Mouse (Mus musculus): Measurements from ENCODE around the gene Hnrnpc. TPM values are rescaled to one million over a fixed set of nuclear protein-coding genes. Genes with fewer than 3 reads are reported as not detected.

Gene Hnrnpc
- 659 and 687 TPM in 2 replicates for polyA plus RNA-seq (2015; fragmentation: Nextera tagmentation; extraction: Ambion mirVana)

DNA sequence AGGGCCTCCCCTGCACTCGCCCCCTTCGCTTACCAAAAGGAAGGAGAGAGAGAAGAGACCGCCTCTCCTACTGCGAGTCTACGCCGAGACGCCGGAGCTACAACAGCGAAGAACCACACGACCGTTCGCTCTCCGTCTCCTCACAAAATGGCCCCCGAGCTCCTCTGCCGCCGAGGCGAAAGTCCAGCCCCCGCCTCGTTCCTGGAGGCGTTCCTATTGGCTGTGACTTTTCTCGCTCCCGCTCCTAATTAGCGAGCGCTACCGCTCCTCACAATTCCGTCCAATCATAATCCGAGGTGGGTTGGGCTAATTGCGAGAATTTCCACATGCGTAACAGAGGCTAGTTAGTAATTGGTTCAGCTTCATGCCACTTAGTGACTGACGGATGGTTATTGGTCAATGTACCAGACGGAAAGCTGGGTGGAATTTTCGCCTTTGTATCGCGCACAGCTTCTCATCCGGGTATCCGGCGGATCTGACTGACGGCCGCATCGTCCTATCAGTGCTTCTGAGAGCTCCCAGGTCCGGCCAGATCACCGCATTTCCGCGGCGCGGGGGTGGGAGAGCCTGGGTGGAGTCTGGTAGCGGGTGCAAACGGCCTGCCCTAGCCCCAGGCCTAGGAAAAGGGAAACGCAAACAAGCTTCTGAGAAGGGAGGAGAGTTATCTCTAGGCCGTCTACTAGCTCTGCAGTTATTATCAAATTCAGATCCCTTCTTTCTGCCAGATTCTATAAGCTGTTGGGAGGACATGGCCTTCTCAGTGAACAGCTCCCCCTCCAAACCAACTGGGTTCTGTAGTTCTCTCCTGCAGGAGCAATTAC lies at the start of gene Hnrnpc:
TSS of gene Hnrnpc (minus strand) at position 173 of the 821 bp plus-strand sequence.
- WGBS: under 1% methylated on average over 50 of the region's 50 CpGs
- Histone ChIP-seq H3K4me3 (ENCODE audit: low read length) (peak within 1 kb of the TSS; percentile 73), H3K36me3 (ENCODE audit: insufficient read depth, low read length) (peaks cover 8% of the 10 kb centered on the region; the same call in 1 of the 2 replicates), H3K27me3 (ENCODE audit: insufficient read depth, low read length) (no peaks in the 10 kb centered on the region), H3K4me1 (ENCODE audit: insufficient read depth, low read length) (peaks cover 37% of the 10 kb centered on the region), H3K27ac (ENCODE audit: low read length) (peak within 1 kb of the TSS; percentile 96), H3K9me3 (ENCODE audit: low read length) (no peaks in the 10 kb centered on the region), H3K9ac (replicated peaks; ENCODE audit: low read length) (peak within 1 kb of the TSS; percentile 97), H3K4me2 (replicated peaks; ENCODE audit: low read depth, low read length) (peak within 1 kb of the TSS; percentile 89)
- ATAC-seq (ENCODE audit: low FRiP score, low TSS enrichment): peak; percentile 99

DNA sequence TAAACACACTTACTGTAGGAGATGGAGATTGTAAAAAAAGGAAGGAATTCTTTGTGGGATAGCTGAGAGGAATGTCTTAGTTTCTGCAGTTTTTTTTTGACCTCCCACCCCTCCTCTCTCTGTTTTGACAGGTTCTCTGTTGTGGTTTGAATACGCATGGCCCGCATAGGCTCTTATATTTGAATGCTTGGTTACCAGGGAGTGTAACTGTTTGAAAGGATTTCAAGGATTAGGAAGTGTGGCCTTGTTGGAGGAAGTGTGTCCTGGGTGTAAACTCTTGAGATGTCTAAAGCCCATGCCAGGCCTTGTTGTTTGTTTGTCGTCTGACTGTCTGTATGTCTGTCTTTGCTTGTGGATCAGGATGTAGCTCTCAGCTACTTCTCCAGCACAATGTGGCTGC lies 48.8 kb upstream of the Hnrnpc start:
- no peak overlapping the region for H3K4me2 ChIP-seq (replicated peaks; ENCODE audit: low read depth, low read length)

DNA sequence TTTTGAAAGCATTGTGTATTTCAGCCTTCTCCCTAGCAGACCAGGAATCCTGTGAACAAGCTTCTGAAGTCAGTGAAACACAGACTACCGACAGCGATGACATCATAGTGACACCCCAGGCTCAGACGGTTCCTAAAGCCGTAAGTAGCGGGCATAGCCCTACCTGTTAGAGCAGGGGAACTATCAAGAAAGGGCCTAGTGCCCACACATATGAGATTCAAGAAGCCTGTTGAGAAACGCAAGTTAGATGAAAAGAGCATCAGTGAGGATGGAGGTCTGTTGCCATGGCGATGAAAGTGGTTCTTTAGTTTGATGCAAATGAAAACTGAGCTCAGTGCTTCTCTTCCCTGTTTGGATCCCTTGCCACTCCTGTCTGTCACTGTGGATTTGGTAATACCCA lies 48.4 kb upstream of the Hnrnpc start:
- Histone ChIP-seq H3K4me3 (ENCODE audit: low read length) (no peak overlapping the region), H3K36me3 (ENCODE audit: insufficient read depth, low read length) (no peaks in the 10 kb centered on the region), H3K4me1 (ENCODE audit: insufficient read depth, low read length) (no peaks in the 10 kb centered on the region), H3K9me3 (ENCODE audit: low read length) (no peaks in the 10 kb centered on the region), H3K4me2 (replicated peaks; ENCODE audit: low read depth, low read length) (no peak overlapping the region), H3K9ac (replicated peaks; ENCODE audit: low read length) (no peak overlapping the region), H3K27me3 (ENCODE audit: insufficient read depth, low read length) (no peaks in the 10 kb centered on the region), H3K27ac (ENCODE audit: low read length) (no peak overlapping the region)
- WGBS: 34% methylated on average over 7 of the region's 7 CpGs
- no peak for ATAC-seq (ENCODE audit: low FRiP score, low TSS enrichment)

More for the DNA sequence above, 48.8 kb upstream of the Hnrnpc start:
- no peaks in the 10 kb centered on the region for H3K9me3 ChIP-seq (ENCODE audit: low read length)
- no peak for ATAC-seq (ENCODE audit: low FRiP score, low TSS enrichment)
- H3K4me1 ChIP-seq (ENCODE audit: insufficient read depth, low read length): no peaks in the 10 kb centered on the region
- H3K27me3 ChIP-seq (ENCODE audit: insufficient read depth, low read length): no peaks in the 10 kb centered on the region
- no peak overlapping the region for H3K27ac ChIP-seq (ENCODE audit: low read length)
- no peak overlapping the region for H3K4me3 ChIP-seq (ENCODE audit: low read length)
- H3K36me3 ChIP-seq (ENCODE audit: insufficient read depth, low read length): 0 out of 2 replicates have a peak, but pooled peaks cover under 1% of the 10 kb centered on the region
- no peak overlapping the region for H3K9ac ChIP-seq (replicated peaks; ENCODE audit: low read length)
- 63% methylated on average over 3 of the region's 3 CpGs for WGBS

DNA sequence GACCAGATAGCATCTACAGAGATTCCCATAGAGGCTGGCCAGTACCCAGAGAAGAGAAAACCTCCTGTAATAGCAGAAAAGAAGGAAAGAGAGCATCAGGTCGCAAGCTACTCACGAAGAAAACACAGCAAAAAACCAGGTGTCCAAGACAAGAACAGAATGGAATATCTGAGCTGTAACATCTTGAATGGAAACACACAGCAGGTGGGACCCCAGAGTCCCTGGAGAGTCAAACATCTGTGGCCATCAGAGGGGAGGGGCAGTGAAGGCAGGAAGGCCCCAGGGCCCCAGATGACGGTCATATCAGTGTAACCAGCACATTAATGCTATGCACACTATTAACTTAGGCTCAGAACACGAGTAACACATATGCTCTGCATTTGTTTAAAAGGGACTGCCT lies 46.1 kb upstream of the Hnrnpc start:
- Histone ChIP-seq H3K4me2 (replicated peaks; ENCODE audit: low read depth, low read length) (no peak overlapping the region), H3K9ac (replicated peaks; ENCODE audit: low read length) (no peak overlapping the region), H3K27me3 (ENCODE audit: insufficient read depth, low read length) (no peaks in the 10 kb centered on the region), H3K27ac (ENCODE audit: low read length) (no peak overlapping the region), H3K36me3 (ENCODE audit: insufficient read depth, low read length) (no peaks in the 10 kb centered on the region), H3K4me1 (ENCODE audit: insufficient read depth, low read length) (no peaks in the 10 kb centered on the region), H3K4me3 (ENCODE audit: low read length) (no peak overlapping the region), H3K9me3 (ENCODE audit: low read length) (no peaks in the 10 kb centered on the region)
- WGBS: 67% methylated on average over 4 of the region's 4 CpGs
- no peak for ATAC-seq (ENCODE audit: low FRiP score, low TSS enrichment)

DNA sequence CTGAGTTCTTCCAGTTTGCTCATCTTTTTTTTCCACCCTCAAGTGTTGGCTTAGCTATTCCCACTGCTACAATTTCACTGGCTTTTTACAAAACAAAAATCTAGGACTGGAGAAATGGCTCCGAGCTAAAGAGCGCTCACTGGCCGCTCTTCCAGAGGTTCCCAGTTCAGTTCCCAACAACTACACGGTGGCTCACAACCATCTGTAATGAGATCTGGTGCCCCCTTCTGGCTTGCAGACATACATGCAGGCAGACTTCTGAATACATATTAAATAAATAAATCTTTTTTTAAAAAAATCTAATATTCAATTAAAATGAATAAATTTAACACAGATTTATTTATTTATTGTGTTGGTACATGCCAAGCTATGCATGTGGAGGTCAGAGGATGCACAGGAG lies 42.7 kb upstream of the Hnrnpc start:
- Histone ChIP-seq H3K27me3 (ENCODE audit: insufficient read depth, low read length) (no peaks in the 10 kb centered on the region), H3K9me3 (ENCODE audit: low read length) (no peaks in the 10 kb centered on the region), H3K4me1 (ENCODE audit: insufficient read depth, low read length) (no peaks in the 10 kb centered on the region), H3K4me2 (replicated peaks; ENCODE audit: low read depth, low read length) (no peak overlapping the region), H3K9ac (replicated peaks; ENCODE audit: low read length) (no peak overlapping the region), H3K4me3 (ENCODE audit: low read length) (no peak overlapping the region), H3K36me3 (ENCODE audit: insufficient read depth, low read length) (no peaks in the 10 kb centered on the region), H3K27ac (ENCODE audit: low read length) (no peak overlapping the region)
- ATAC-seq (ENCODE audit: low FRiP score, low TSS enrichment): no peak
- 65% methylated on average over 4 of the region's 4 CpGs for WGBS

DNA sequence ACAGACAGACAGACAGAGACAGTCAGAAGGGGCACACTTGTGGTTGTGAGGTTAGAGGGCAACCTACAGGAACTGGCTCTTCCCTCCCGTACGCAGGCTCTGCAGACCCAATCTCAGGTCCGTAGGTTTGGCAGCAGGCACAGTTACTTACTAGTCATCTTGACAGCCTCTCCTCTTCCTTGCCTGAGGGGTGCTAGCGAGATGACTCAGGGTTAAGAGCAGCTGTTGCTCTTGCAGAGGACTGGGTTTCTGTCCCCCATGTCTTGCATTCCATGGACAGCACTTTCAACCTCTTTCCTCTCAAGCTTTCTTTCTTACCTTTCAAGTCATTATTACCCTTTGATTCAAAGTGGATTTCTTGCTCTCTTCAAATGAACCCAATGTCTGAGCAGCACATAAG lies 40.3 kb upstream of the Hnrnpc start:
- Histone ChIP-seq H3K27ac (ENCODE audit: low read length) (no peak overlapping the region), H3K4me3 (ENCODE audit: low read length) (no peak overlapping the region), H3K36me3 (ENCODE audit: insufficient read depth, low read length) (no peaks in the 10 kb centered on the region), H3K9me3 (ENCODE audit: low read length) (no peaks in the 10 kb centered on the region), H3K4me2 (replicated peaks; ENCODE audit: low read depth, low read length) (no peak overlapping the region), H3K27me3 (ENCODE audit: insufficient read depth, low read length) (no peaks in the 10 kb centered on the region), H3K4me1 (ENCODE audit: insufficient read depth, low read length) (peaks cover 4% of the 10 kb centered on the region; the same call in 1 of the 2 replicates), H3K9ac (replicated peaks; ENCODE audit: low read length) (no peak overlapping the region)
- no peak for ATAC-seq (ENCODE audit: low FRiP score, low TSS enrichment)
- 83% methylated on average over 4 of the region's 4 CpGs for WGBS

DNA sequence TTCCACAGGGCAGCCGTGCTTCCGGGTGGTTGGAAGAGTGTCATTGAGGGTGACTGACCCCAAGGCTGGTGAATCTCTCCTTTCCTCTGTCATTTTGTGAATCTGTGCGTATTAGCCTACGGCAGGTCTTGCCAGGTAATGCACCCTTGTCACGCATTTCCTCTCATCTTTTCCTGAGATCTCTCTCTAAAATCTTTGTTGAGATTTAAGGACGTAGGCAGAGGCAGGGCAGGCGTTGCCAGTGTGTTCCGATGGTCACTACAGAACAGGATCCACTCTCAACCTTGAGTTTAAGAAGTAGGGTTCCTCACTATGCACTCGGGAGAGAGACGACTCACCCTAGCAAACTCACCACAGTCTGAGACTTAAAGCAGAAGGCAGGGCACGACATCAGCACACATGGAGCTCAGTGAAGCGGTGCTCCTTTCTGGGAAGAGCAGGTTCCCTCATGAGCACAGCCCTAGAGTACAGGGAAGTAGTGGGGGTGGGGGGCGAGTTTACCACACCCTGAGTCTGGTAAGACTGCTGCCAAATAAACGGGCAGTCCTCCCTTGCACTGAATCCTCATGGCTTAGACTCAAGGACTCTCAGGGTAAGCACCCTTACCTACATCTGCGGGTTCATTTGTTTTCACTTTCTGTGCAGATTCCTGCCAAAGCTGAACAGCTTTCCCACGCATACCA lies 37.8 kb upstream of the Hnrnpc start:
- H3K27ac ChIP-seq (ENCODE audit: low read length): no peak overlapping the region
- no peaks in the 10 kb centered on the region for H3K9me3 ChIP-seq (ENCODE audit: low read length)
- peaks cover 4% of the 10 kb centered on the region; the same call in 1 of the 2 replicates for H3K4me1 ChIP-seq (ENCODE audit: insufficient read depth, low read length)
- no peaks in the 10 kb centered on the region for H3K36me3 ChIP-seq (ENCODE audit: insufficient read depth, low read length)
- H3K9ac ChIP-seq (replicated peaks; ENCODE audit: low read length): no peak overlapping the region
- 67% methylated on average over 16 of the region's 16 CpGs for WGBS
- no peaks in the 10 kb centered on the region for H3K27me3 ChIP-seq (ENCODE audit: insufficient read depth, low read length)
- no peak overlapping the region for H3K4me3 ChIP-seq (ENCODE audit: low read length)
- peak overlapping the region; percentile 45; the same call in 1 of the 2 replicates for H3K4me2 ChIP-seq (replicated peaks; ENCODE audit: low read depth, low read length)
- no peak for ATAC-seq (ENCODE audit: low FRiP score, low TSS enrichment)

DNA sequence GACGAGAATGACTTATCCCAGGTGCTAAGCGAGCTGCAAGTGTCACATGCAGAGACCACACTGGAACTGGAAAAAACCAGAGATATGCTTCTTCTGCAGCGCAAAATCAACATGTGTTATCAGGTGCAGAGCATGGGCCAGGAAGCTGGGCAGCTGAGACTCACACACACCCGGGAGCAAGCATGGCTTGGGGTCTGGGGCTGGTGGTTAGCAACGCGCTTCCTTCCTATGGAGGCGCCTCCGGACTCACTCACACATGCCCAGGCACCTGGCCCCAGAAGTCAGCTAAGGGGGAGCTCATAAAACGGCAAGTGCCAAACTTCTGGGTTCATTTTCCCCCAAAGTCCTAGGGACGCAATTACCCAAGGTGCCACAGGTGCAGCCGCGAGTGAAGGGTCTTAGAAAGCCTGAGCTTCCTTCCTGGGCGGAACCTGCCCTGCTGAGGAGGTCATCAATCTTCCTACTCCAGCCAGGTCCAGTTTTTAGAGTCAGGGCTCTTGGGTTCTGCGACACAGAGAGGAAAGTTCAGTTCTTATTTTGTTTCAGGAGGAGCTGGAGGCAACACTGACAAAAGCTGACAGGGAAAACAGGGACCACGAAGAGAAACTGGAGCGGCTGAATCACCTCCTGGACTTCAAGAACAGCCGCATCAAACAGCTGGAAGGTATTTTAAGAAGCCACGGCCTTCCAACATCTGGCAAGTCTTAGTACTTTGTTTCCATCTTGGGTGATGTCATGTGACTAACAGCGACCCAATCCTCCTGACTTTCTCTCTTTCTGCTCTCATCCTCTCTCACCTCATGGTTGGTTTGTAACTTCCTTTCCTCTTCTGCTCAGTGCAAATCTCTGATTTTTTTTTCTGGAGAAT lies 37.0 kb upstream of the Hnrnpc start:
- no peaks in the 10 kb centered on the region for H3K9me3 ChIP-seq (ENCODE audit: low read length)
- H3K27me3 ChIP-seq (ENCODE audit: insufficient read depth, low read length): no peaks in the 10 kb centered on the region
- 0 out of 2 replicates have a peak overlapping the region, but pooled peaks have one; percentile 17 for H3K9ac ChIP-seq (replicated peaks; ENCODE audit: low read length)
- H3K36me3 ChIP-seq (ENCODE audit: insufficient read depth, low read length): no peaks in the 10 kb centered on the region
- H3K27ac ChIP-seq (ENCODE audit: low read length): no peak overlapping the region
- H3K4me1 ChIP-seq (ENCODE audit: insufficient read depth, low read length): peaks cover 4% of the 10 kb centered on the region; the same call in 1 of the 2 replicates
- peak overlapping the region; percentile 45 for H3K4me2 ChIP-seq (replicated peaks; ENCODE audit: low read depth, low read length)
- no peak for ATAC-seq (ENCODE audit: low FRiP score, low TSS enrichment)
- 44% methylated on average over 19 of the region's 19 CpGs for WGBS
- peak overlapping the region; percentile 10 for H3K4me3 ChIP-seq (ENCODE audit: low read length)

DNA sequence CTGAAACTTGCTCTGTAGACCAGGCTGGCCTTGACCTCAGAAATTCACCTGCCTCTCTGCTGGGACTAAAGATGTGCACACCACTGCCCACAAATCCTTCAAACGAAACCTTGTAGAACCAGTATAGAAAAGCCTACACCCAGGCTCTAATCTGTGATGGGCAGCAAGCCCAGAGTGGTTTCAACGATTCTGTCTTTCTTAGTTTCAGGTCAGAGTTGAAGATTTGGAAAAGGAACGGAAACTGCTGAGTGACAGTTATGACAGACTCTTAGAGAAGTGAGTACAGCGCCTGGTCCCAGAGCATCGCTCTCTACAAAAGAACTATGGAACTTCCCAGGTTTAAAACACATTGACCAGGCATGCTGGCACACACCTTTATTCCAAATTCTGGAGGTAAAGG lies 29.8 kb upstream of the Hnrnpc start:
- no peaks in the 10 kb centered on the region for H3K4me1 ChIP-seq (ENCODE audit: insufficient read depth, low read length)
- no peaks in the 10 kb centered on the region for H3K27me3 ChIP-seq (ENCODE audit: insufficient read depth, low read length)
- no peaks in the 10 kb centered on the region for H3K36me3 ChIP-seq (ENCODE audit: insufficient read depth, low read length)
- H3K9me3 ChIP-seq (ENCODE audit: low read length): no peaks in the 10 kb centered on the region
- no peak overlapping the region for H3K4me2 ChIP-seq (replicated peaks; ENCODE audit: low read depth, low read length)
- WGBS: 77% methylated on average over 5 of the region's 5 CpGs
- ATAC-seq (ENCODE audit: low FRiP score, low TSS enrichment): no peak
- no peak overlapping the region for H3K27ac ChIP-seq (ENCODE audit: low read length)
- no peak overlapping the region for H3K9ac ChIP-seq (replicated peaks; ENCODE audit: low read length)
- no peak overlapping the region for H3K4me3 ChIP-seq (ENCODE audit: low read length)

Measured in kidney, embryonic 16.5 days (tissue).